Mouse (Mus musculus): Measurements from ENCODE around the gene Haao. TPM values are rescaled to one million over a fixed set of nuclear protein-coding genes. Genes with fewer than 3 reads are reported as not detected.
"Not testable (repeated sequence)": the region's sequence is repeated elsewhere in the genome, so short reads cannot be mapped to it uniquely, and the experiment has no call there.

Haao gene
- polyA plus RNA-seq, 1 experiment from 2014 or later = 1.2 TPM

- Histone ChIP-seq H3K27me3 (replicated peaks) (no peaks in the 10 kb centered on the region), H3K4me3 (replicated peaks) (peak overlapping the region; percentile 70), H3K36me3 (no peaks in the 10 kb centered on the region), H3K4me1 (replicated peaks) (peaks cover 6% of the 10 kb centered on the region; the same call in 1 of the 2 replicates), H3K27ac (peak overlapping the region; percentile 91), H3K9ac (peak overlapping the region; percentile 73), H3K9me3 (no peaks in the 10 kb centered on the region), H3K4me2 (replicated peaks) (peak overlapping the region; percentile 74)
- under 1% methylated on average over 62 of the region's 62 CpGs for WGBS
- ATAC-seq = peak; percentile 96
These were observed 13.8 kb upstream of the Haao start for GRCm38 (mm10) chr17:83861444-83862133.

- Histone ChIP-seq H3K4me2 (replicated peaks) (peak overlapping the region; percentile 74), H3K4me3 (replicated peaks) (peak overlapping the region; percentile 70)
- not testable (repeated sequence) for H3K9ac ChIP-seq; H3K36me3 ChIP-seq; H3K9me3 ChIP-seq; H3K27me3 ChIP-seq (replicated peaks); H3K4me1 ChIP-seq (replicated peaks); ATAC-seq; H3K27ac ChIP-seq
- 70% methylated on average over 8 of the region's 8 CpGs for WGBS
These were observed 13.2 kb upstream of the Haao start for GRCm38 (mm10) chr17:83860968-83861367.

GRCm38 (mm10) chr17:83860224-83860623 lies 12.5 kb upstream of the Haao start:
- 74% methylated on average over 7 of the region's 7 CpGs for WGBS
- no peaks in the 10 kb centered on the region for H3K36me3 ChIP-seq
- H3K4me2 ChIP-seq (replicated peaks) = no peak overlapping the region
- H3K9me3 ChIP-seq = no peaks in the 10 kb centered on the region
- ATAC-seq = no peak
- no peaks in the 10 kb centered on the region for H3K27me3 ChIP-seq (replicated peaks)
- H3K9ac ChIP-seq = no peak overlapping the region
- no peak overlapping the region for H3K4me3 ChIP-seq (replicated peaks)
- H3K4me1 ChIP-seq (replicated peaks) = peaks cover 4% of the 10 kb centered on the region; the same call in 1 of the 2 replicates
- no peak overlapping the region for H3K27ac ChIP-seq

GRCm38 (mm10) chr17:83859639-83860038 lies 11.9 kb upstream of the Haao start:
- H3K27me3 ChIP-seq (replicated peaks) = no peaks in the 10 kb centered on the region
- H3K4me2 ChIP-seq (replicated peaks) = no peak overlapping the region
- WGBS = 90% methylated on average over 4 of the region's 4 CpGs
- no peak overlapping the region for H3K27ac ChIP-seq
- H3K4me1 ChIP-seq (replicated peaks) = peaks cover 4% of the 10 kb centered on the region; the same call in 1 of the 2 replicates
- no peak for ATAC-seq
- H3K9me3 ChIP-seq = no peaks in the 10 kb centered on the region
- no peaks in the 10 kb centered on the region for H3K36me3 ChIP-seq
- H3K4me3 ChIP-seq (replicated peaks) = no peak overlapping the region
- no peak overlapping the region for H3K9ac ChIP-seq

GRCm38 (mm10) chr17:83858413-83858812 lies 10.7 kb upstream of the Haao start:
- no peak overlapping the region for H3K4me2 ChIP-seq (replicated peaks)
- no peak for ATAC-seq
- no peak overlapping the region for H3K4me3 ChIP-seq (replicated peaks)
- H3K9ac ChIP-seq = no peak overlapping the region
- H3K27ac ChIP-seq = no peak overlapping the region
- H3K4me1 ChIP-seq (replicated peaks) = peaks cover 4% of the 10 kb centered on the region; the same call in 1 of the 2 replicates
- no peaks in the 10 kb centered on the region for H3K36me3 ChIP-seq
- WGBS = 85% methylated on average over 7 of the region's 7 CpGs
- H3K9me3 ChIP-seq = no peaks in the 10 kb centered on the region
- no peaks in the 10 kb centered on the region for H3K27me3 ChIP-seq (replicated peaks)

GRCm38 (mm10) chr17:83854284-83854918 lies 6.6 kb upstream of the Haao start:
- Histone ChIP-seq H3K36me3 (no peaks in the 10 kb centered on the region), H3K9me3 (no peaks in the 10 kb centered on the region), H3K4me1 (replicated peaks) (peaks cover 3% of the 10 kb centered on the region), H3K27me3 (replicated peaks) (no peaks in the 10 kb centered on the region), H3K27ac (no peak overlapping the region), H3K4me3 (replicated peaks) (no peak overlapping the region), H3K9ac (no peak overlapping the region), H3K4me2 (replicated peaks) (peak overlapping the region; percentile 20; the same call in 1 of the 2 replicates)
- 39% methylated on average over 12 of the region's 12 CpGs for WGBS
- peak; percentile 85 for ATAC-seq

GRCm38 (mm10) chr17:83853831-83854230 lies 6.1 kb upstream of the Haao start:
- H3K9ac ChIP-seq = no peak overlapping the region
- no peaks in the 10 kb centered on the region for H3K27me3 ChIP-seq (replicated peaks)
- H3K4me1 ChIP-seq (replicated peaks) = peaks cover 3% of the 10 kb centered on the region
- no peak overlapping the region for H3K4me3 ChIP-seq (replicated peaks)
- no peak for ATAC-seq
- 47% methylated on average over 3 of the region's 3 CpGs for WGBS
- no peak overlapping the region for H3K27ac ChIP-seq
- H3K4me2 ChIP-seq (replicated peaks) = no peak overlapping the region
- no peaks in the 10 kb centered on the region for H3K36me3 ChIP-seq
- H3K9me3 ChIP-seq = no peaks in the 10 kb centered on the region

GRCm38 (mm10) chr17:83850864-83851263 lies 3.1 kb upstream of the Haao start:
- Histone ChIP-seq H3K27ac (no peak overlapping the region), H3K4me1 (replicated peaks) (peaks cover 12% of the 10 kb centered on the region), H3K27me3 (replicated peaks) (no peaks in the 10 kb centered on the region), H3K4me3 (replicated peaks) (no peak overlapping the region), H3K9me3 (no peaks in the 10 kb centered on the region), H3K9ac (no peak overlapping the region), H3K4me2 (replicated peaks) (no peak overlapping the region), H3K36me3 (no peaks in the 10 kb centered on the region)
- WGBS = 87% methylated on average over 5 of the region's 5 CpGs
- no peak for ATAC-seq

GRCm38 (mm10) chr17:83850458-83850857 lies 2.7 kb upstream of the Haao start:
- H3K27me3 ChIP-seq (replicated peaks) = no peaks in the 10 kb centered on the region
- no peak for ATAC-seq
- H3K9ac ChIP-seq = no peak overlapping the region
- no peaks in the 10 kb centered on the region for H3K9me3 ChIP-seq
- H3K36me3 ChIP-seq = no peaks in the 10 kb centered on the region
- 15% methylated on average over 9 of the region's 9 CpGs for WGBS
- no peak overlapping the region for H3K4me2 ChIP-seq (replicated peaks)
- H3K4me1 ChIP-seq (replicated peaks) = peaks cover 12% of the 10 kb centered on the region
- H3K27ac ChIP-seq = no peak overlapping the region
- no peak overlapping the region for H3K4me3 ChIP-seq (replicated peaks)

GRCm38 (mm10) chr17:83849717-83850116 lies 2.0 kb upstream of the Haao start:
- Histone ChIP-seq H3K9me3 (no peaks in the 10 kb centered on the region), H3K27me3 (replicated peaks) (no peaks in the 10 kb centered on the region), H3K27ac (no peak overlapping the region), H3K9ac (no peak overlapping the region), H3K4me3 (replicated peaks) (no peak overlapping the region), H3K36me3 (no peaks in the 10 kb centered on the region), H3K4me2 (replicated peaks) (no peak overlapping the region), H3K4me1 (replicated peaks) (peaks cover 12% of the 10 kb centered on the region)
- WGBS = 74% methylated on average over 5 of the region's 5 CpGs
- no peak for ATAC-seq

GRCm38 (mm10) chr17:83849081-83849675 lies 1.4 kb upstream of the Haao start:
- Histone ChIP-seq H3K9ac (no peak overlapping the region), H3K9me3 (no peaks in the 10 kb centered on the region), H3K27ac (no peak overlapping the region), H3K4me3 (replicated peaks) (no peak overlapping the region), H3K36me3 (no peaks in the 10 kb centered on the region), H3K4me1 (replicated peaks) (peaks cover 12% of the 10 kb centered on the region), H3K4me2 (replicated peaks) (no peak overlapping the region), H3K27me3 (replicated peaks) (no peaks in the 10 kb centered on the region)
- WGBS = 71% methylated on average over 12 of the region's 12 CpGs
- no peak for ATAC-seq

- no peak overlapping the region for H3K4me2 ChIP-seq (replicated peaks)
- no peaks in the 10 kb centered on the region for H3K27me3 ChIP-seq (replicated peaks)
- no peak overlapping the region for H3K9ac ChIP-seq
- H3K9me3 ChIP-seq = no peaks in the 10 kb centered on the region
- H3K36me3 ChIP-seq = no peaks in the 10 kb centered on the region
- no peak overlapping the region for H3K27ac ChIP-seq
- H3K4me3 ChIP-seq (replicated peaks) = no peak overlapping the region
- peak; percentile 48 for ATAC-seq
- 32% methylated on average over 4 of the region's 4 CpGs for WGBS
- peaks cover 12% of the 10 kb centered on the region for H3K4me1 ChIP-seq (replicated peaks)
These were observed 719 bp upstream of the Haao start for GRCm38 (mm10) chr17:83848482-83848881.

All from intestine, embryonic 15.5 days (tissue).